Mouse (Mus musculus) stomach, embryonic 16.5 days (tissue): ENCODE measurements around the gene Cyb561d1. TPM values are rescaled to one million over a fixed set of nuclear protein-coding genes. Genes with fewer than 3 reads are reported as not detected.

Source experiments
- ATAC-seq: fragments of 200-750 bp; cut with Nextera tagmentation; 2 replicates; pipeline ENCODE4 v1.8.0; 2017; ENCODE audit warnings: moderate number of reproducible peaks, moderate TSS enrichment; ENCODE audit not compliant: insufficient read depth, low FRiP score
- H3K27ac ChIP-seq: fragments of 300-500 bp; sonication (generic); 2 replicates; pipeline ENCODE4 v1.5.1; 2014; ENCODE audit warnings: low read length
- H3K27me3 ChIP-seq: fragments of 300-500 bp; sonication (generic); 2 replicates; pipeline ENCODE4 v1.6.1; 2014; ENCODE audit warnings: low read length, control low read depth, mixed read lengths; ENCODE audit not compliant: control insufficient read depth, insufficient read depth
- H3K36me3 ChIP-seq: fragments of 300-500 bp; sonication (generic); 2 replicates; pipeline ENCODE4 v1.6.1; 2014; ENCODE audit warnings: low read length; ENCODE audit not compliant: control insufficient read depth, insufficient read depth
- H3K4me1 ChIP-seq: fragments of 300-500 bp; sonication (generic); 2 replicates; pipeline ENCODE4 v1.6.1; 2014; ENCODE audit warnings: low read length, control low read depth, mixed read lengths; ENCODE audit not compliant: control insufficient read depth, insufficient read depth
- H3K4me2 ChIP-seq: fragments of 300-500 bp; sonication (generic); 2 replicates; pipeline ENCODE4 v1.6.1; 2014; ENCODE audit warnings: low read depth, low read length, mixed read lengths
- H3K4me3 ChIP-seq: fragments of 300-500 bp; sonication (generic); replicated peaks from 2 replicates; pipeline ENCODE4 v1.5.1; 2014; ENCODE audit warnings: mild to moderate bottlenecking, low read length
- H3K9ac ChIP-seq: fragments of 300-500 bp; sonication (generic); 2 replicates; pipeline ENCODE4 v1.6.1; 2014; ENCODE audit warnings: low read length
- H3K9me3 ChIP-seq: fragments of 300-500 bp; sonication (generic); replicated peaks from 2 replicates; pipeline ENCODE4 v1.6.1; 2016; ENCODE audit warnings: low read length, control low read depth; ENCODE audit not compliant: control insufficient read depth
- WGBS: fragments of 180-500 bp; shearing (Covaris S2); extraction: QIAGEN DNeasy Blood & Tissue Kit; methylation state at CpG from one replicate; pipeline ENCODE4 v1.1.7; 2014; 5-methylcytosine and 5-hydroxymethylcytosine counted together
- polyA plus RNA-seq: library from polyadenylated mRNA; unstranded; fragments of >200 nt; fragmentation: Nextera tagmentation; extraction: Ambion mirVana; gene quantifications from 2 replicates; pipeline ENCODE4 v1.2.1, GENCODE M21; 2015

The Cyb561d1 gene
- polyA plus RNA-seq, 1 experiment from 2014 or later: 4.3 TPM

DNA sequence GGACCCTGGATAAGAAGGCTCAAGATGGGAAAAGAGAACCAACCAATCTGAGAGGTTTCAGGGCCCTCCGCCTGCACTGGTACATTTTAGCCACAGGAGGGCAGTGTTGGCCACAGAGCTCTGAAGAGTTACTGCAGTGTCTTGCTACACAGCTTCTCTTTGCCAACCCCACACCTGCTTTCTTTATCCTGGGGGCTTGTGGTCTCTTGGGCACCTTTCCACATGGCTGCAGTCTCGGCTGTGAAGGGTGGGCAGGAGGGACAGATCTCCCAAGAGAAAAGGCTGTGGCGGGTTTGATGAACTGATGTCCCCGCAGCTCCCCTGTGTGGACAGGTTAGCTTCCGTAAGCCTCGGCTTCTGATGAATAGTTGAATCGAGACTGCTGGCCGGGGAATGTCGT is 36.2 kb downstream of the Cyb561d1 start:
- WGBS: 15% methylated on average over 9 of the region's 9 CpGs
- H3K27ac ChIP-seq: no peak overlapping the region
- no peaks in the 10 kb centered on the region for H3K9me3 ChIP-seq
- H3K4me1 ChIP-seq: peaks cover 16% of the 10 kb centered on the region
- peak; percentile 53; the same call in 1 of the 2 replicates for ATAC-seq
- H3K4me3 ChIP-seq: peak overlapping the region; percentile 34
- no peaks in the 10 kb centered on the region for H3K27me3 ChIP-seq
- peak overlapping the region; percentile 26; the same call in 1 of the 2 replicates for H3K9ac ChIP-seq
- peak overlapping the region; percentile 45 for H3K4me2 ChIP-seq
- H3K36me3 ChIP-seq: no peaks in the 10 kb centered on the region

DNA sequence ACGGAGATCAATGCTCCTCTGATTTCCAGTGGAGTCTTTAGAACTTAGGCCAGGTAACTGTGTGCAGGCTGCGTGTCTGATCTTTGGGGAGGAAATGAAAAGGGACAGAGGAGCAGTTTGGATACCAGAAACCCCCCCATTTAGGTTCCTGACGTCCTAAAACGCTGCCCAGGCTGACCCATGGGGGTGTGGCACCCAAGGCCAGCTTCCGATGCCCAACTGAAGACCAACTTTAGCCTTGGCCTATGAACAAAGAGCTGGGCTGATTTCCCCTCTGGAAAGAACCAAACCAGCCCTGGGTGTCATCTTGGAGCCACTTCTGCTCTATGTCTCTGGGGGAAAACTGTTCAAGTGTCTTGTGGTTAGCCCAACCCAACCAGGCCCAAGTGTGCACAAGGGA is 36.9 kb downstream of the Cyb561d1 start:
- Histone ChIP-seq H3K4me3 (no peak overlapping the region), H3K27ac (no peak overlapping the region), H3K36me3 (no peaks in the 10 kb centered on the region), H3K4me1 (peaks cover 16% of the 10 kb centered on the region), H3K4me2 (no peak overlapping the region), H3K9me3 (no peaks in the 10 kb centered on the region), H3K9ac (no peak overlapping the region), H3K27me3 (no peaks in the 10 kb centered on the region)
- no peak for ATAC-seq
- 70% methylated on average over 5 of the region's 5 CpGs for WGBS

DNA sequence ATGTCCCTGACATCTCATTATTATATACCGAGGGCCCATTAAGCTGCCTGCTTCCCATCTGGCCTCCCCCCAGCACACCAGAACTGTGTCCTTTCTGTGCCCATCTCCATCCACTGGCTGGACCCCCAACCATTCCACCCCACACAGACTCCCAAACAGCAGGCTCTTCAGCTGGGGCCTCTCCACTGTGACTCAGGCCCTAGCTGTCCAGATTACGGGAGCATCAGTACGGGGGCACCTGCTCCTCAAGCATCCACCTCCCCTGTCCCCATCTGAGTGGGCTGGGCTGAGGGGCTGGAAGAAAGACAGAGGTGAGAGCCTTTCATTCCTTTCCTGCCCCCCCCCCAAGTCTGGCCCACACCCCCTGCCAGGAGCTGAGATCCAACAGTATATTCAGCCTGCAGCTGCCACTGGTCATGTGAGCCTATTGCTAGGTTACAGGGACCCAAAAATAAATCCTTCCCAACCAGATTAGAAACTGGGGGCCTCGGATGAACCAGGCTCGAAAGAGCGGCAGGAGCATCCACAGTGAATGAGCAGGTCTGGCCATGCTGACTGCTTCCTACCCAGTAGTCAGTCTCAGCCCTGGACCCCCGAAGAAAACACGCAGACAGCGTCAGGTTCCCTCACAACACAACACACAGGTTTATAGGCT is 42.5 kb downstream of the Cyb561d1 start:
- Histone ChIP-seq H3K9ac (no peak overlapping the region), H3K9me3 (no peaks in the 10 kb centered on the region), H3K4me3 (no peak overlapping the region), H3K27me3 (no peaks in the 10 kb centered on the region), H3K36me3 (no peaks in the 10 kb centered on the region), H3K4me1 (no peaks in the 10 kb centered on the region), H3K27ac (no peak overlapping the region), H3K4me2 (no peak overlapping the region)
- ATAC-seq: peak; percentile 29
- 60% methylated on average over 9 of the region's 9 CpGs for WGBS

DNA sequence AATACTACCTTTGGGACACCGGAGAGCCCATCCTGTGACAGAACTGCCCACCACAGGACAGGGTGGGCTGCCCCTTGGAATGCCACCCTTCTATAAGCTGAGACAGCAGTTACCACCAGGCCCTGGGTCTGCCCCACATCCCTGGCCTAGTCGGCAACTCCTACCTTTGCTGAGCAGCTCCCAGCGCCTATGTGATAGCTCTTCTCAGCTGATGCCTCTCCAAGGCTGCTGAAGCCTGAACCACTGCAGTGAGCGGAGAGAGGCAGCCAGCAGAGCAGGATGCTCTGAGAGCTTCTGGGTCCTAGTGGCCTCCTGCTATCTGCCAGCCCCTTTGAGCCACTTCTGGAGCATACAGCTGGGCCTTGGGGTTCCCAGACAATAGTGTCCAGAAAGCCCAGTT is 46.4 kb downstream of the Cyb561d1 start, which contains the start of gene Gpr61:
Gpr61 (minus strand) TSS at position 227 of the 400 bp plus-strand sequence.
- Histone ChIP-seq H3K27me3 (no peaks in the 10 kb centered on the region), H3K36me3 (no peaks in the 10 kb centered on the region), H3K4me3 (no peak within 1 kb of the TSS), H3K9me3 (no peaks in the 10 kb centered on the region), H3K4me2 (no peak within 1 kb of the TSS), H3K27ac (no peak within 1 kb of the TSS), H3K4me1 (no peaks in the 10 kb centered on the region), H3K9ac (peak within 1 kb of the TSS; percentile 38)
- WGBS: 40% methylated on average over 4 of the region's 4 CpGs
- no peak for ATAC-seq

DNA sequence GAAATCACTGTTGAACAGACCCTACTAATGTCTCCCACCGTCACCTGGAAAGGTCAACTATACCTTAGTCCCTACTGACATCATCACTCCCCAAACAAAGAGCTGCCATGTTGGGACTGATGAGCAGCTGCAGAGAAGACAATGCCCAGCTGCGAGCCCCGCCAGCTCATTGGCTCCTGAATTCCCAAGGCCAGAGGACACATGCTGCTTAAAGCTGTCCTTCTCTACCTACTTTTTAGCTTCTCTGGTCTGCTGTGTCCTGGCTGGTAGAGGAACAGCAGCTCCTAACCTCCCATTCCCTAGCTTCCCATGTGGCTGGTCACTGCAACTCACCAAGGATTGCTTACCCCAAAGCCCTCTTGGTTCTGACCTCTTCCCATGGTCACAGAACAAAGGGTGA is 48.7 kb downstream of the Cyb561d1 start:
- no peaks in the 10 kb centered on the region for H3K9me3 ChIP-seq
- H3K9ac ChIP-seq: no peak overlapping the region
- no peaks in the 10 kb centered on the region for H3K27me3 ChIP-seq
- H3K27ac ChIP-seq: no peak overlapping the region
- no peaks in the 10 kb centered on the region for H3K4me1 ChIP-seq
- H3K36me3 ChIP-seq: no peaks in the 10 kb centered on the region
- WGBS: 87% methylated on average over 3 of the region's 3 CpGs
- no peak for ATAC-seq
- no peak overlapping the region for H3K4me3 ChIP-seq
- H3K4me2 ChIP-seq: no peak overlapping the region

DNA sequence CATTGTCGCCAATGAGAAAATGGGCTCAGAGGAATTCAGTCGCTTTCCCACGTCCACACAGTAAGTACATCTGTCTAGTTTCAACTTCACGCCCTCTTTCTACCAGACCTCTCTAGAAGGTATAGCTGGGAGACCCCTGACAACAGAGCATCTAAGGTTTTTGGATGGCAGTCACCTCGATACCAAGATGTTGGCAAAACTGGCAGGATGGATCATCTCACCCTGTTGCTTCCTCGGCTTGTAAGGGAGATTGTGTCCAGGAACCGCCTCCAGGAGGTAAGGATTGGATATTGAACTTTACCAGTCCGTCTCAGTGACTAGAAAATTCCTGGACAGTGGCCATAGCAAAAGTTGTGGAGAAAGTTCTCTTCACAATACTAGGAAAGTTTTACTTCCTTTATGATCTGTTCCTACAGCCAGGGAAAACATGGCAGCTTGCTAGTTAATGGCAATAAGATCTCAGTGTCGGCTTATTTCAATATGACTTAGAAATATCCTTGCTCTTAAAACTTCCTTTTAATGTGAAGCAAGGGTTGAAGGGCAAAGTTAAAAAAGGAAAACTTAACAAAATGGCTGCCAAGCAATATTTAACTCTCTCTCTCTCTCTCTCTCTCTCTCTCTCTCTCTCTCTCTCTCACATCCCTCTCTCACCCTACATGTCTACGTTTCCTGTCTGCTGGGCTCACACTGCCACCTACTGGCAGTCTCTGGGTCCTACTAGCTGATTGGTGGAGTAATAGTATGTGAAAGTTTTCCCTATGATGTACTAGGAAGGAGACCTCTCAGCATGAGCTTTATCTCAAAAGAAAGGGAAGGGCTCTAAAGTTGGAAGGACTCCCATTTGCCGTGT is 53.4 kb downstream of the Cyb561d1 start:
- H3K9ac ChIP-seq: no peak overlapping the region
- no peaks in the 10 kb centered on the region for H3K9me3 ChIP-seq
- H3K27ac ChIP-seq: no peak overlapping the region
- ATAC-seq: peak; percentile 57
- H3K27me3 ChIP-seq: no peaks in the 10 kb centered on the region
- H3K4me1 ChIP-seq: peaks cover 12% of the 10 kb centered on the region
- no peak overlapping the region for H3K4me3 ChIP-seq
- H3K36me3 ChIP-seq: no peaks in the 10 kb centered on the region
- 65% methylated on average over 11 of the region's 11 CpGs for WGBS
- H3K4me2 ChIP-seq: peak overlapping the region; percentile 20; the same call in 1 of the 2 replicates

DNA sequence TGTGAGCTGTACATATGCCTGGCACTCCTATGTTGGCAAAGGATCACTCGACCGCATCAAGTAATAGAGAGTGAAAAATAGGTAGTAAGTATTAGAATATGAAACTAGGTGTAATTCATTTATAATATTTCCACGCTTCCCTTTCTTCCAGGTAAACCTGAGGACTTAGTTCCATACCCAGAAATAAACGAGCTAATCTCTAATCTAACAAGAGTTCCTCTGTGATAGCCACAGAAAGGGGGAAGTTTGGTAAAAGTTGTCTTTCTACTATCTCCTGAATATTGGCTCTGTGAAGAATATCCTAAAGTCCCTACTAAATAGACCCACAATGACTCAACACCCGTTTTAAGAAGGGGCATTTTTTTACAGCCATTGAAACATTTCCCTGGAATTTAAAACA is 54.3 kb downstream of the Cyb561d1 start:
- Histone ChIP-seq H3K9me3 (no peaks in the 10 kb centered on the region), H3K4me1 (peaks cover 12% of the 10 kb centered on the region), H3K4me2 (peak overlapping the region; percentile 86), H3K27ac (peak overlapping the region; percentile 97), H3K9ac (peak overlapping the region; percentile 95), H3K4me3 (peak overlapping the region; percentile 99), H3K36me3 (no peaks in the 10 kb centered on the region), H3K27me3 (no peaks in the 10 kb centered on the region)
- WGBS: 51% methylated on average over 5 of the region's 5 CpGs
- ATAC-seq: no peak
